Mouse (Mus musculus): ENCODE data around the gene Wdfy3. TPM values are rescaled to one million over a fixed set of nuclear protein-coding genes. Genes with fewer than 3 reads are reported as not detected.

Gene Wdfy3
- total RNA-seq, 2 experiments from 2014 or later = 15.9 to 17.8 TPM

GRCm38 (mm10) chr5:101816822-101817221 lies 252.9 kb downstream of the Wdfy3 start:
- no peak for ATAC-seq (replicated peaks; ENCODE audit: low FRiP score, poor library complexity, severe bottlenecking)

- ATAC-seq (replicated peaks; ENCODE audit: low FRiP score, poor library complexity, severe bottlenecking) = no peak
These were observed 258.2 kb downstream of the Wdfy3 start for GRCm38 (mm10) chr5:101811296-101812169.

DNA sequence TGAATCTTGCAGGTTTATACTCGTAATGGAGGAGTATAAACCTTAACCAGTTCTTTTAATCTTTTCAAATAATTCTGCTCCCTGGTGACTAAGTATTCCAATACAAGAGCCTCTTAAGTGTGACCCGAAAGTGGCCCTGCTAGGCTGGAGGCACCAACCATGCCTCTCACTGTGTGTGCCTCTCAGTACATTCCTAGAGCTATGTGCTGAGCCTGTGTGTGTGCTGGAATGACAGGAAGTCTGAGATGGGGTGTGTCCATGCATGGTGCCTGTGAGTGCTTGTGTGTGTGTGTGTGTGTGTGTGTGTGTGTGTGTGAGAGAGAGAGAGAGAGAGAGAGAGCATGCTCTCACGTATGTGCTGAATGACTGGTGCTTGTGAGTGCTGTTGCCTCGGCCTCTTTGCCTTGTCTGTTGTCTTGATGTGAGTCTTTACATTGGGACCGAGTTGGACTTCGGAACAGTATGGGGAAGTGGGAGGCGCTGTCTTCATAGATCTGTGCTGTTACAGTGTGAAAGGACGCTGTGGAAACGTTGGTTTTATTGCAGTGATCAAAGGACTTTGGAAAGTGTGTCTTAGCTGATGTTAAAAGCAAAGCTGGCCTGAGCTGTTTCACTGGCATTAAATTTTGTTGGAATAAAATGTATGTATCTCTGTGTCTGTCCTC lies 267.2 kb downstream of the Wdfy3 start:
- no peak for ATAC-seq (replicated peaks; ENCODE audit: low FRiP score, poor library complexity, severe bottlenecking)

DNA sequence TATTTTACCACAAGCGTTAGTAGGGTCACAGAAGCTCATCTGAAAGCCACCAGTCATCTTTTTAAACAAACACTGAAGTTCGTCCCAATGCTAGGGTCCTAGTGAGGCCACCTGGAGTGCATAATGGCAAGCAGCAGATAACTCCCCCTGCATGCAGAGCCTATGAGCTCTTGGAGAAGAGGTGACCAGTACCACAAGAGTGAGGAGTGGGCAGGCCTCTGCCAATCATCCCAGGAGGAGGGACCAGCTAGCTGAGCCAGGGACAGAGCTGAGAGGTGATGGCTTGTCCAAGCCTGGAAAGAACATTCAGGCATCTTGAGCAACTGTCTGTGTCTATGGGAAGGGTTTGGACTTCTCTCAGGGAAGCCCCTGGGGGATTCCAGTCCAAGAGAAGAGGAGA lies 267.8 kb downstream of the Wdfy3 start:
- no peak for ATAC-seq (replicated peaks; ENCODE audit: low FRiP score, poor library complexity, severe bottlenecking)

- no peak for ATAC-seq (replicated peaks; ENCODE audit: low FRiP score, poor library complexity, severe bottlenecking)
These were observed 277.1 kb downstream of the Wdfy3 start for GRCm38 (mm10) chr5:101792665-101793064.

- no peak for ATAC-seq (replicated peaks; ENCODE audit: low FRiP score, poor library complexity, severe bottlenecking)
These were observed 279.2 kb downstream of the Wdfy3 start for GRCm38 (mm10) chr5:101790560-101790959.

GRCm38 (mm10) chr5:101789770-101790169 lies 280.0 kb downstream of the Wdfy3 start:
- no peak for ATAC-seq (replicated peaks; ENCODE audit: low FRiP score, poor library complexity, severe bottlenecking)

DNA sequence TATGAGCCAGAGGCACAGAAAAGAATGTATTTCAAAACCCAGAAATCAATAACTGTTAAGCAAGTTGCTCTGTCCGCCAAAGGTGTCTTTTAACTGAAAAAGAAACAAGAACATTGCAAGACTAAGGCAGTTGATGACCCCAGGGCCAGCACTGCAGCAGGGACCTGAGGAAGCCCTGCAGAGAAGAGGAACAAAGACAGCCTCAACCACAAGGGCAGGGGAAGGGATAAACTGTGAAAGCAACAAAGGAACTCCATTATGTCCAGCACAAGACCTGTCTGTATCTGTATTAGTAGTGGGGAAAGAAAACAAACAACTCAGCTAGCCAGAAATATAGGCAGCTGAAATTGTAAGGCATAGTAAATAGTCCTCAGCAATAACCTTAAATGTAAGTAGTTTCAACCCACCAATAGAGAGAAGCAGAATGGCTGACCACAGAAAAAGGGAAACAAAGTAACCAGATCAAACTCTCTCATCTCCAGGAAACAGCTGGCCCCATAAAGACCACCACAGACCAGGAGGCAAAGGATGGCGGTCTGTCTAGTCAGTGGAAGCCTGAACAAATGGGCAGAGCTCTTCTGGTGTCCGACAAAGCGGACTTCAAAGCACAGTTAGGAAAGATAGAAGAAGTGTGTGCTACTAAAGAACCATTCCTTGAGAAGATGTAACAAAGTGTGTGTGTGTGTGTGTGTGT lies 283.7 kb downstream of the Wdfy3 start:
- no peak for ATAC-seq (replicated peaks; ENCODE audit: low FRiP score, poor library complexity, severe bottlenecking)

DNA sequence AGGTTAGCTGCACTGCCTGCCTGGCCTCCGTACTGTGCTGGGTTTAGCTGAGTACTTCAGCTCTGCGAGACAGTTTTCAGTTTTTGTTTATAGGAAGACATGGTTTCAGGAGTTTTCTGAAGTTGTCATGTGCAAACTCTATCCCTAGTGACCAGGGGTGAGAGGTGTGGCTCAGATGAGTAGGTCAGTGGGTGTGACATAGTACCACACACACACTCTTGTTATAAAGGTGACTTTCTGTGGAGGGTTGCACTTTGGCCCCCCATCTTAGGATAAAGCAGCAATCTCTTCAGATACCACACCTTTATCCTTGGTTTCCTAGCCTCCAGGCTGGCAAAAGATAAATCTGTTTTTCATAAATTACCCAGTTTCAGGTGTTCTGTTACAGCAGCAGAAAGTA lies 284.9 kb downstream of the Wdfy3 start:
- no peak for ATAC-seq (replicated peaks; ENCODE audit: low FRiP score, poor library complexity, severe bottlenecking)

- ATAC-seq (replicated peaks; ENCODE audit: low FRiP score, poor library complexity, severe bottlenecking) = no peak
These were observed 285.4 kb downstream of the Wdfy3 start for GRCm38 (mm10) chr5:101784328-101784727.
